Mouse (Mus musculus) forebrain, embryonic 11.5 days (tissue): Measurements from ENCODE around the gene Faf1. TPM values are rescaled to one million over a fixed set of nuclear protein-coding genes. Genes with fewer than 3 reads are reported as not detected.

ENCODE experiments used
- ATAC-seq: fragments of 200-750 bp; cut with Nextera tagmentation; replicated peaks from 2 replicates; pipeline ENCODE4 v1.8.0; 2017; ENCODE audit warnings: moderate TSS enrichment; ENCODE audit not compliant: low FRiP score
- DNase-seq: peaks from one replicate; pipeline ENCODE4 v3.0.0-alpha.2; 2017; ENCODE audit warnings: low spot score
- H3K27ac ChIP-seq: fragments of 300-500 bp; sonication (generic); 2 replicates; pipeline ENCODE4 v1.5.1; 2014; ENCODE audit warnings: low read depth, low read length
- H3K27me3 ChIP-seq: fragments of 300-500 bp; sonication (generic); 2 replicates; pipeline ENCODE4 v1.6.1; 2014; ENCODE audit warnings: mild to moderate bottlenecking, low read length, mixed read lengths; ENCODE audit not compliant: control insufficient read depth, insufficient read depth
- H3K36me3 ChIP-seq: fragments of 300-500 bp; sonication (generic); 2 replicates; pipeline ENCODE4 v1.6.1; 2014; ENCODE audit warnings: mild to moderate bottlenecking, low read length, moderate library complexity, mixed read lengths; ENCODE audit not compliant: control insufficient read depth, insufficient read depth
- H3K4me1 ChIP-seq: fragments of 300-500 bp; sonication (generic); replicated peaks from 2 replicates; pipeline ENCODE4 v1.6.1; 2014; ENCODE audit warnings: low read length, mixed read lengths; ENCODE audit not compliant: control insufficient read depth, insufficient read depth
- H3K4me2 ChIP-seq: fragments of 300-500 bp; sonication (generic); 2 replicates; pipeline ENCODE4 v1.6.1; 2014; ENCODE audit warnings: low read depth, mild to moderate bottlenecking, low read length, moderate library complexity, mixed read lengths; ENCODE audit not compliant: severe bottlenecking
- H3K4me3 ChIP-seq: fragments of 300-500 bp; sonication (generic); 2 replicates; pipeline ENCODE4 v1.5.1; 2014; ENCODE audit warnings: low read depth, low read length
- H3K9ac ChIP-seq: fragments of 300-500 bp; sonication (generic); 2 replicates; pipeline ENCODE4 v1.6.1; 2014; ENCODE audit warnings: low read length
- H3K9me3 ChIP-seq: fragments of 300-500 bp; sonication (generic); 2 replicates; pipeline ENCODE4 v1.6.1; 2016; ENCODE audit warnings: low read length, mixed read lengths; ENCODE audit not compliant: control insufficient read depth
- WGBS: fragments of 180-500 bp; shearing (Covaris S2); extraction: QIAGEN DNeasy Blood & Tissue Kit; methylation state at CpG from one replicate; pipeline ENCODE4 v1.1.7; 2014; 5-methylcytosine and 5-hydroxymethylcytosine counted together
- polyA plus RNA-seq: library from polyadenylated mRNA; unstranded; fragments of >200 nt; fragmentation: Nextera tagmentation; extraction: Ambion mirVana; gene quantifications from 2 replicates; pipeline ENCODE4 v1.2.1, GENCODE M21; 2014

Gene Faf1
- polyA plus RNA-seq, result 42.7 and 42.9 TPM in 2 replicates

DNA sequence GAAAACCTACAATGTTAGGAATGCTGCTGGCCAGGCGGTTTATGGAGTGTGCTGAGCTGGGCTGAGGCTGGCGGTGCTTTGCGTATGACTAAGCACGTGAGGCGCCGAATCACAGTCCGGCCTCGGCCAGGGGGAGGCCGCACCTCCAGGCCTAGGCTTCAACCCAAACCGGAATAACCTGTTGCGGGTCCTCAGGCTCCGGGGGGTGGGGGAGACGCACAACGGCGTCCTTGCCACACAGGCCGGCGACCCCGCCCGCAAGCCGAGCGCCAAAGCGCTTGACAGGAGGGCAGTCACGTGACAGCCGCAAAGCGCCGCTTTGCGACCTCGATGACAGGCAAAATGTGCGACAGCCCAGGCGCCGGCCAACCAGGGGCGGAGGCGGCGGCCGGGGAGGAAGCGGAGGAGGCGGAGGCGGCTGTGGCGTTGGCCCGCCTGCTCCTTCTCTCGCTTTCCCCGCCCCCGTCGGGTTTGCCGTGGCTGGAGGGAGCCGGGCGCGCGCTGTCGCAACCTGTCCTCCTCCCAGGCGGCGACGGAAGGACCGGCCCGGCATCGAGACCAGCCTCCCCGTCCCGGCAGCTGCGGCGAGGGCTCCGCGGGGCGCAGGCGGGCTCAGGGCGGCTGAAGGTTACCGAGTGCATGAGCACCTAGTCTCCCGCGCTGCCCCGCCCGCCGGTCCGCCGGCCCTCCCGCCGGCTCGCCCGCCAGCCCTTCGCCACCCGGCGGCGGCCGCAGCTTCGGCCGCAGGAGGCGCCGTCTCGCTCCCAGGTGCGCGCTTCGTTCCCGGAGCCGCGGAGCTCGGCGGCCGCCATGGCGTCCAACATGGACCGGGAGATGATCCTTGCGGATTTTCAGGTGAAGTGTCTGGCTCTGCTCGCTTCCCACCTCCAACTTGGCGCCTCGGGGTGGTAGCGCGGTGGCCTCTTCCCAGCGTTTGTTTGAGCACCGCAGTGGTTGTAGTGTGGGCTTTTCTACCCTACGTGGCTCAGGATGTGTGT is at the start of gene Faf1:
Gene Faf1, plus strand, starts transcription at position 371 of the 998 bp plus-strand sequence.
- Histone ChIP-seq H3K4me3 (peak within 1 kb of the TSS; percentile 83), H3K27me3 (no peaks in the 10 kb centered on the region), H3K4me2 (peak within 1 kb of the TSS; percentile 65), H3K4me1 (no peaks in the 10 kb centered on the region), H3K36me3 (no peaks in the 10 kb centered on the region), H3K9me3 (no peaks in the 10 kb centered on the region), H3K27ac (peak within 1 kb of the TSS; percentile 86), H3K9ac (peak within 1 kb of the TSS; percentile 87)
- under 1% methylated on average over 101 of the region's 107 CpGs for WGBS
- peak; percentile 97 for ATAC-seq
- peak; percentile 98 for DNase-seq

DNA sequence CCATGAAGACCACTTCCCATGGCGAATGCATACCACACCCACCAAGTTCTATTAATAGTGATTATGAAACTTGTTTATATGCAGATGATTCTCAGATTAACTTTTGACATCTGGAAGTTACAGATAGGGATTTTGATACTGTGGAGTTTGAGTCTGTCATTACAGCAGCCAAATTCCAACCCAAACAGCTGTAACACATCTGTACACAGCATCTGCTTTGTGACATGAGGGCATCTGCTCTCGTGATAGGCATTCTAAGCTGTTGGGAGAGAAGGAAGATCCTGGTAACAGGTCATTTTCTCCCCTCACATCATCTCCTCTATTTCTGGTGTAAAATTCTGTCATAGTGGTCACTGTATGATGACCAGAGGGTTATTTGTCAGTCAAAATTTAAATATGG is 46.2 kb upstream of the Faf1 start:
- no peaks in the 10 kb centered on the region for H3K4me1 ChIP-seq
- no peaks in the 10 kb centered on the region for H3K36me3 ChIP-seq
- no peak overlapping the region for H3K4me3 ChIP-seq
- WGBS, result 70% methylated on average over 2 of the region's 2 CpGs
- H3K9me3 ChIP-seq, result no peaks in the 10 kb centered on the region
- ATAC-seq (no peak), DNase-seq (no peak)
- no peak overlapping the region for H3K9ac ChIP-seq
- H3K27ac ChIP-seq, result no peak overlapping the region
- no peak overlapping the region for H3K4me2 ChIP-seq
- no peaks in the 10 kb centered on the region for H3K27me3 ChIP-seq

DNA sequence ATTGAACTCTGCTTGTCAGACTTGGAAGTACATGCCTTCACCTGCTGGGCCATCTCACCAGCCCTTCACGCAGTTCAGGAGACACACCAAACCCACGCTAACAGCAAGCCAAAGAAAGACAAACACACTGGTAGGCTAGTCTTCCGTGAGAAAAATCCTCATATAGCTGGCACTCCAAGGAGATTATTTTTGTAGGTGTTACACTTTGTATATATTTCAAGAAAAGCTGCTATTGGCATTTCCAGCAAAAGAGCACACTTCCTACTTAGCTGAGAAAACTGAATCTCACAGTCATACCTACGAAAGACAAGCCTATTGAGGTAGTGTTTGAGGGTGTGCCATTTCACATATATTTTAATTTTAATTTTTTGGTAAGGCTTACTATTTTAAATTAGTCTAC is 45.4 kb upstream of the Faf1 start:
- no peaks in the 10 kb centered on the region for H3K36me3 ChIP-seq
- H3K4me2 ChIP-seq, result no peak overlapping the region
- ATAC-seq (no peak), DNase-seq (no peak)
- WGBS, result 89% methylated on average over 4 of the region's 4 CpGs
- H3K27me3 ChIP-seq, result no peaks in the 10 kb centered on the region
- H3K4me3 ChIP-seq, result no peak overlapping the region
- H3K4me1 ChIP-seq, result no peaks in the 10 kb centered on the region
- H3K9ac ChIP-seq, result no peak overlapping the region
- no peak overlapping the region for H3K27ac ChIP-seq
- H3K9me3 ChIP-seq, result no peaks in the 10 kb centered on the region

DNA sequence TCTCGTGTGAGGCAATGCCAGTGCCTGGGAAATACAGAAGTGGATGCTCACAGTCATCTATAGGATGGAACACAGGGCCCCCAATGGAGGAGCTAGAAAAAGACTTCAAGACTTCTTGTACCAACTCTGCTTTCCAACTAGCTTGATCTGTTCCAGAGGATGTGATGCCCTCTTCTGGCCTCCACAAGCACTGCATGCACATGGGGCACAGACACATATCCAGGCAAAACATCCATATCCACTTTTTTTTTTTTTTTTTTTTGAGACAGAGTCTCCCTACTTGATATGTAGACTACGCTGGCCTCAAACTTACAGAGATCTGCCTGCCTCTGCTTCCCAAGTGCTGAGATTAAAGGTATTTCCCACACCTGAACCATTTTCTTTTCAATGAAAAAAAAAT is 41.4 kb upstream of the Faf1 start:
- Histone ChIP-seq H3K9me3 (no peaks in the 10 kb centered on the region), H3K4me3 (no peak overlapping the region), H3K36me3 (no peaks in the 10 kb centered on the region), H3K4me1 (no peaks in the 10 kb centered on the region), H3K27me3 (no peaks in the 10 kb centered on the region), H3K4me2 (no peak overlapping the region), H3K27ac (no peak overlapping the region), H3K9ac (no peak overlapping the region)
- DNase-seq, result no peak
- WGBS, result 93% methylated on average over 2 of the region's 2 CpGs
- no peak for ATAC-seq

DNA sequence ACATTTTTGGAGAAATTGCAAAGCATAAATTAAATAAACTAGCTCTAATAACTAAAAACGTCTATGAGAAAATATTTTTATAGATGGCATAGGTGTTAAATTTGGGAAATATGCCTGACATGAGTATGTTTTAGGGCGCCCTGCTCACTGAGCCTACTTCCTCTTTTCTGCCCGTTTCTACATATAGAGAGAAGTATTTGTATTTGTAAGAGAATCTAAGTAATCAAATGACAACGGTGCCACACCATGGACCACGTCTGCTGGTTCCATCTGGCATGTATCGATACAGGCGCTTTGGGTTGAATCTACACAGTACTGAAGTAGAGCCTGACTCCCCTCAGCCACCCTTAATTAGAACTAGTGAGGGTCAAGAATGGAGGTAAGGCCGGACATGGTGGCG is 37.0 kb upstream of the Faf1 start:
- Histone ChIP-seq H3K4me3 (no peak overlapping the region), H3K36me3 (no peaks in the 10 kb centered on the region), H3K27me3 (no peaks in the 10 kb centered on the region), H3K27ac (no peak overlapping the region), H3K4me2 (no peak overlapping the region), H3K9ac (no peak overlapping the region), H3K9me3 (no peaks in the 10 kb centered on the region), H3K4me1 (no peaks in the 10 kb centered on the region)
- WGBS, result 91% methylated on average over 9 of the region's 9 CpGs
- ATAC-seq (no peak), DNase-seq (no peak)

DNA sequence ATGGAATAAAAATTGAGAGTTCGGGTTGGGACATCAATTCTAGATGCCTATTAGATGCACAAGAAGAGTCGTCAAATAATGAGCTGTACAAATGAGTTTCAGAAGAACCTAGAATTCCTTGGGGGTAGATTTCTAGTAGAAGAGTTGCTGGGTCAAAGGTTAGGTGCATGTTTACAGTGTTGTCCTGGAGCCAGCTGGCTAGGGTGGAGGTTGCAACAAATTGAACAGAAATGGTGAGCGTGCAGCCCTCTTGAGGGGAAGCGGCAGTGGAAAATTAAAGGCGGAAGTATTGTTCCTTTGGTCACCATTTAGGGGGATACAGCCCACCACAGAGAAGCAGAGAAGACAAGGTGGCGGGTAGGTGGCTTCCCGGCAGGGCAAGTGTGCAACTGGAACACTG is 36.2 kb upstream of the Faf1 start:
- Histone ChIP-seq H3K36me3 (no peaks in the 10 kb centered on the region), H3K27ac (no peak overlapping the region)
- 95% methylated on average over 7 of the region's 7 CpGs for WGBS

DNA sequence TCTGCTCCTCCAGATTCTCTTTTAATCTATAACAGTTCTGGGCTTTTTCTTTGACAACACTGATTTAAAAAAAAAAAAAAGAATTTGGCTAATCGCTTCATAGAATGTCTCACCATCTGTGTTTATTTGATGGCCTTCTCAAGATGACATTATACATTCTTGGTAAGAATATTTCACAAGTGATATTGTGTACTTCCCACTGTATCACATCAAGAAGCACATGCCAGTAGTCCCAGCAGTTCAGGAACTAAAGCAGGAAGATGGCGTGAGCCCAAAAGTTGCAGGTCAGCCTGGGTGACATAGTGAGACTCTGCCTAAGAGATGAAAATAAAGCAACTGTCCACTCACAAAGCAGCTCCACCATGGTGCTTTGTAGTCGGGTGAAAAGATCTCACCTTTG is 34.9 kb upstream of the Faf1 start:
- WGBS, result 89% methylated on average over 3 of the region's 3 CpGs
- H3K36me3 ChIP-seq, result no peaks in the 10 kb centered on the region
- no peaks in the 10 kb centered on the region for H3K4me1 ChIP-seq
- no peak overlapping the region for H3K4me3 ChIP-seq
- ATAC-seq (no peak), DNase-seq (no peak)
- H3K9ac ChIP-seq, result no peak overlapping the region
- no peaks in the 10 kb centered on the region for H3K27me3 ChIP-seq
- no peak overlapping the region for H3K4me2 ChIP-seq
- H3K27ac ChIP-seq, result no peak overlapping the region
- H3K9me3 ChIP-seq, result no peaks in the 10 kb centered on the region

More for the DNA sequence above, 36.2 kb upstream of the Faf1 start:
- ATAC-seq (no peak), DNase-seq (no peak)
- no peaks in the 10 kb centered on the region for H3K9me3 ChIP-seq
- H3K4me1 ChIP-seq, result no peaks in the 10 kb centered on the region
- no peaks in the 10 kb centered on the region for H3K27me3 ChIP-seq
- no peak overlapping the region for H3K4me2 ChIP-seq
- H3K9ac ChIP-seq, result no peak overlapping the region
- no peak overlapping the region for H3K4me3 ChIP-seq

DNA sequence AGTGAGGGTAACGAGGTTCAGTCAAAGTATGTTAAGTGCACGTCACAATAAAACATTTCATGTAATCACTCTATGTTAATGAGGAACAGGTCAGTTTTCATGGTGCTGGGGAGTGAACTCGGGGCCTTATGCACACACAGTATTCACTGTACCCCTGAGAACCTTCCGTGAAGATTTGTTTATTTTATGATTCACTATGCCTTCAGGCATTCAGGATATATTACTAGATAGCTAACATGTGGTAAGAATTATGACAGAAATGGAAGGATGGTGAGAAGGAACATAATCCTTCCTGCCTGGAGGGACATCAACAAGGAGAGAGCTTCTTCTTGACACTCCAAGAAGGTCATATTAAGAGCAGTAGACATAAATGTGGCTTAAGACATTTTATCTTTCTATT is 29.1 kb upstream of the Faf1 start:
- Histone ChIP-seq H3K27ac (no peak overlapping the region), H3K9me3 (no peaks in the 10 kb centered on the region), H3K4me3 (no peak overlapping the region), H3K4me2 (no peak overlapping the region), H3K4me1 (no peaks in the 10 kb centered on the region), H3K27me3 (peaks cover 2% of the 10 kb centered on the region; the same call in 1 of the 2 replicates), H3K9ac (no peak overlapping the region), H3K36me3 (no peaks in the 10 kb centered on the region)
- no peak for ATAC-seq
- WGBS, result 72% methylated on average over 4 of the region's 4 CpGs
- DNase-seq, result no peak

DNA sequence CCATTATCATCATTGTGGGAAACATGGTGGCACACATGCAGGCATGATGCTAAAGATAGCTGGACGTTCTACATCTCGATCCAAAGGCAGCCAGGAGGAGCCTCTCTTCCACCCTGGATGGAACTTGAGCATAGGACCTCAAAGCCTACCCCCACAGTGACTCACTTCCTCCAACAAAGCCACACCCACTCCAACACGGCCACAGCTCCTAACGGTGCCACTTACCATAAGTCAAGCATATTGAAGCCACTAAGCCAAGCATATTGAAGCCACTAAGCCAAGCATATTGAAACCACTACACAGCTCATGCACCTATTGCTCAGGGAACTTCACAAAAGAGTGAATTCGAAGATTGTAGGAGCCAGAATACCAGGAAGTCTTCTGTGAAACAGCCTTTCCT is 27.1 kb upstream of the Faf1 start:
- DNase-seq (no peak), ATAC-seq (no peak)
- WGBS, result 86% methylated on average over 5 of the region's 5 CpGs
- peaks cover 6% of the 10 kb centered on the region; the same call in 1 of the 2 replicates for H3K27me3 ChIP-seq
- H3K36me3 ChIP-seq, result no peaks in the 10 kb centered on the region
- H3K4me3 ChIP-seq, result no peak overlapping the region
- no peaks in the 10 kb centered on the region for H3K9me3 ChIP-seq
- H3K4me1 ChIP-seq, result no peaks in the 10 kb centered on the region
- H3K27ac ChIP-seq, result no peak overlapping the region
- no peak overlapping the region for H3K4me2 ChIP-seq
- H3K9ac ChIP-seq, result no peak overlapping the region
